ENCODE assay signal across 9 mouse cellular contexts in the genomic region with DNA sequence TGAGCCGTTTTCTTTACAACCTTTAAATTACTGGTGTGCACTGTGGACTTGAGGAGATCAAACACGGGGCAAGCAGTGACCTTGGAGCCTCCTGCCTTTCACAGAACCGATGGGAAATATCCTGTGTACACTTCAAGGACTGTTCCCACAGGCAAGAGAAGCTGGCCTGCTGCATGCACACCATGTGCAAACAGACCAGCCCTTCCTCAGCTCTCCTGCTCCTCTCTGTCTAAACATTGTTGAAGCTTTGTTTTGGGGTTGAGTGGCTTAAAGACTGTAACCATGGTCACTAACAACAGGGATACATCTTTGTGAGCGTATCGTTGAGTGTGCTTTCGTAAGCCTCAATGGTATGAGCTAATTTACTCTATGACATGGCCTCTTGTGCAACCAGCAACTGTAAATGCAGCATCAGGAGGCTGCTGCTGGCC. TPM values are rescaled to one million over a fixed set of nuclear protein-coding genes. Genes with fewer than 3 reads are reported as not detected.
A peak's percentile ranks its signal among the peaks of the same experiment; 100 is the strongest.
DNase-seq lines count a peak whose midpoint lies in the region; ATAC-seq and TF ChIP-seq lines count a peak whose summit lies in the region.
"Had no signal": no experiment of that assay in that cellular context is flagged by ENCODE, and none has a peak within 500 bp of the region (broad histone marks: within the 10 kb centered on the region; RNA-seq: fewer than 3 reads in every experiment).

No protein-coding gene starts in this region.

- no peak overlapping the region for H3K27ac ChIP-seq in midbrain, embryonic 11.5 days (ENCODE audit: low read depth, low read length)
- no peak overlapping the region for H3K27ac ChIP-seq in midbrain, embryonic 15.5 days
- H3K27ac ChIP-seq in liver, embryonic 16.5 days (ENCODE audit: low read length): peak overlapping the region; percentile 51
- peak overlapping the region; percentile 75 for H3K27ac ChIP-seq in stomach, postnatal 0 days (replicated peaks)

- no peak overlapping the region for H3K4me2 ChIP-seq in midbrain, embryonic 11.5 days
- H3K4me2 ChIP-seq in midbrain, embryonic 15.5 days: no peak overlapping the region
- H3K4me2 ChIP-seq in liver, embryonic 16.5 days (ENCODE audit: low read depth, low read length): no peak overlapping the region
- no peak overlapping the region for H3K4me2 ChIP-seq in stomach, postnatal 0 days (replicated peaks; ENCODE audit: low read depth)
- H3K4me2 ChIP-seq: heart, embryonic 11.5 days had no signal

- no peak for TF ChIP-seq EP300 in stomach, postnatal 0 days (optimal IDR thresholded peaks at IDR 0.05)

- H3K9me3 ChIP-seq in midbrain, embryonic 11.5 days (ENCODE audit: control insufficient read depth, low read length): no peaks in the 10 kb centered on the region
- H3K9me3 ChIP-seq in midbrain, embryonic 15.5 days: no peaks in the 10 kb centered on the region
- no peaks in the 10 kb centered on the region for H3K9me3 ChIP-seq in liver, embryonic 16.5 days (replicated peaks; ENCODE audit: control insufficient read depth, low read length)
- no peaks in the 10 kb centered on the region for H3K9me3 ChIP-seq in stomach, postnatal 0 days (ENCODE audit: control insufficient read depth, low read length)

- no peaks in the 10 kb centered on the region for H3K36me3 ChIP-seq in midbrain, embryonic 11.5 days (ENCODE audit: control insufficient read depth, insufficient read depth, low read length)
- H3K36me3 ChIP-seq in midbrain, embryonic 15.5 days (replicated peaks): no peaks in the 10 kb centered on the region
- no peaks in the 10 kb centered on the region for H3K36me3 ChIP-seq in liver, embryonic 16.5 days (ENCODE audit: control insufficient read depth, insufficient read depth)
- no peaks in the 10 kb centered on the region for H3K36me3 ChIP-seq in stomach, postnatal 0 days (ENCODE audit: control insufficient read depth, insufficient read depth, low read length)

- H3K27me3 ChIP-seq in midbrain, embryonic 11.5 days (ENCODE audit: control insufficient read depth, insufficient read depth, low read length): no peaks in the 10 kb centered on the region
- H3K27me3 ChIP-seq in midbrain, embryonic 15.5 days (replicated peaks): no peaks in the 10 kb centered on the region
- H3K27me3 ChIP-seq in liver, embryonic 16.5 days (ENCODE audit: control insufficient read depth, insufficient read depth, low read depth, low read length): no peaks in the 10 kb centered on the region
- H3K27me3 ChIP-seq in stomach, postnatal 0 days (ENCODE audit: control insufficient read depth, insufficient read depth, low read length): no peaks in the 10 kb centered on the region

- no peak overlapping the region for H3K4me3 ChIP-seq in midbrain, embryonic 11.5 days (ENCODE audit: low read depth, low read length)
- H3K4me3 ChIP-seq in midbrain, embryonic 15.5 days: no peak overlapping the region
- H3K4me3 ChIP-seq in liver, embryonic 16.5 days (ENCODE audit: low read depth, low read length): no peak overlapping the region
- H3K4me3 ChIP-seq in stomach, postnatal 0 days (ENCODE audit: low read depth, low read length): no peak overlapping the region

- peak; percentile 48 for ATAC-seq in midbrain, embryonic 11.5 days (ENCODE audit: low FRiP score)
- no peak for ATAC-seq in midbrain, embryonic 15.5 days (replicated peaks)
- ATAC-seq in liver, embryonic 16.5 days (ENCODE audit: low read depth): peak; percentile 68
- ATAC-seq in stomach, postnatal 0 days (ENCODE audit: low FRiP score, low TSS enrichment): peak; percentile 86

- DNase-seq in midbrain, embryonic 11.5 days (ENCODE audit: low spot score, missing footprints): no peak
- DNase-seq in lung, postnatal 4 days: peak; percentile 45 to 67
- DNase-seq in stomach, postnatal 0 days (ENCODE audit: low spot score): peak; percentile 62
- DNase-seq in layer of hippocampus, postnatal 36 days: no peak
- DNase-seq in layer of hippocampus, adult 9-10 months (ENCODE audit: low spot score): no peak
- no peak for DNase-seq in gastrocnemius, adult 18-20 months (ENCODE audit: low spot score)

- no peak overlapping the region for H3K9ac ChIP-seq in midbrain, embryonic 11.5 days (ENCODE audit: low read length)
- no peak overlapping the region for H3K9ac ChIP-seq in midbrain, embryonic 15.5 days
- no peak overlapping the region for H3K9ac ChIP-seq in liver, embryonic 16.5 days (ENCODE audit: low read depth, low read length)
- H3K9ac ChIP-seq in stomach, postnatal 0 days (ENCODE audit: low read length): 0 out of 2 replicates have a peak overlapping the region, but pooled peaks have one; percentile 27

- 67% methylated on average over 6 of the region's 6 CpGs for WGBS in midbrain, embryonic 11.5 days
- 68% methylated on average over 6 of the region's 6 CpGs for WGBS in midbrain, embryonic 15.5 days
- WGBS in liver, embryonic 16.5 days (ENCODE audit: insufficient replicate concordance): 44% methylated on average over 6 of the region's 6 CpGs
- 28% methylated on average over 6 of the region's 6 CpGs for WGBS in stomach, postnatal 0 days

- no peaks in the 10 kb centered on the region; the same call in 1 of the 2 replicates for H3K4me1 ChIP-seq in midbrain, embryonic 11.5 days (ENCODE audit: control insufficient read depth, insufficient read depth, low read length)
- H3K4me1 ChIP-seq in midbrain, embryonic 15.5 days: no peaks in the 10 kb centered on the region
- peaks cover 12% of the 10 kb centered on the region for H3K4me1 ChIP-seq in liver, embryonic 16.5 days (ENCODE audit: control insufficient read depth, low read depth, low read length)
- H3K4me1 ChIP-seq in stomach, postnatal 0 days (replicated peaks; ENCODE audit: control insufficient read depth, insufficient read depth): no peaks in the 10 kb centered on the region; the same call in 1 of the 2 replicates

- TF ChIP-seq CTCF in stomach, postnatal 0 days (IDR thresholded peaks at IDR 0.05; ENCODE audit: low read depth): no peak

RNA-seq across cellular contexts. Expression of a gene that starts 50.2 kb away (rescaled TPM):
- 44.0 and 46.3 TPM in 2 replicates for polyA plus RNA-seq in midbrain, embryonic 11.5 days (2014; fragmentation: Nextera tagmentation; extraction: Ambion mirVana)
- polyA plus RNA-seq in midbrain, embryonic 15.5 days (2015; fragmentation: Nextera tagmentation; extraction: Ambion mirVana): 30.6 and 30.9 TPM in 2 replicates
- 10.9 and 11.2 TPM in 2 replicates for polyA plus RNA-seq in liver, embryonic 16.5 days (2015; fragmentation: Nextera tagmentation; extraction: Ambion mirVana)
- 11.8 and 12.4 TPM in 2 replicates for polyA plus RNA-seq in stomach, postnatal 0 days (2015; fragmentation: Nextera tagmentation; extraction: Ambion mirVana)
- 10 to 100 TPM; 43.1 to 44.9 TPM for total RNA-seq in layer of hippocampus, postnatal 36 days (2021)
- total RNA-seq in gastrocnemius, adult 18-20 months (2021): 10 to 100 TPM; 20.8 to 21.4 TPM

Comparison
In these comparisons a context has a peak if more than half of its experiments do, and no peak if none do; other contexts are left out.
1. DNase-seq: peak in lung, postnatal 4 days (2 of 2) and stomach, postnatal 0 days (single experiment); none in midbrain, embryonic 11.5 days (single experiment), layer of hippocampus, postnatal 36 days (0 of 2), layer of hippocampus, adult 9-10 months (single experiment) and gastrocnemius, adult 18-20 months (single experiment).
2. H3K27ac ChIP-seq: peak in liver, embryonic 16.5 days (single experiment) and stomach, postnatal 0 days (single experiment); none in midbrain, embryonic 11.5 days (single experiment) and midbrain, embryonic 15.5 days (single experiment).